Mouse (Mus musculus): ENCODE results near the gene Trim54.

Trim54 gene

GRCm38 (mm10) chr5:31093151-31094041 lies 23.1 kb upstream of the Trim54 start:
- POLR2A ChIA-PET = interaction anchor here in 3 of 4 experiments (0.6 to 7.6 kb wide), 27 partner anchors 9 to 204 kb away, joined by 3 to 63 read pairs (median 4); partner anchors contain the start of genes Atraid (in 2 of the 3), Slc5a6 (in 2 of the 3), Trim54 (in 2 of the 3) and Dnajc5g (in 1 of the 3)
- CTCF ChIA-PET = interaction anchor here in 3 of 4 experiments (0.6 to 1.0 kb wide), 9 partner anchors 9 to 1058 kb away, joined by 3 to 6 read pairs (median 3); partner anchors contain the start of genes Dnajc5g (in 1 of the 3) and Slc30a3 (in 1 of the 3)

DNA sequence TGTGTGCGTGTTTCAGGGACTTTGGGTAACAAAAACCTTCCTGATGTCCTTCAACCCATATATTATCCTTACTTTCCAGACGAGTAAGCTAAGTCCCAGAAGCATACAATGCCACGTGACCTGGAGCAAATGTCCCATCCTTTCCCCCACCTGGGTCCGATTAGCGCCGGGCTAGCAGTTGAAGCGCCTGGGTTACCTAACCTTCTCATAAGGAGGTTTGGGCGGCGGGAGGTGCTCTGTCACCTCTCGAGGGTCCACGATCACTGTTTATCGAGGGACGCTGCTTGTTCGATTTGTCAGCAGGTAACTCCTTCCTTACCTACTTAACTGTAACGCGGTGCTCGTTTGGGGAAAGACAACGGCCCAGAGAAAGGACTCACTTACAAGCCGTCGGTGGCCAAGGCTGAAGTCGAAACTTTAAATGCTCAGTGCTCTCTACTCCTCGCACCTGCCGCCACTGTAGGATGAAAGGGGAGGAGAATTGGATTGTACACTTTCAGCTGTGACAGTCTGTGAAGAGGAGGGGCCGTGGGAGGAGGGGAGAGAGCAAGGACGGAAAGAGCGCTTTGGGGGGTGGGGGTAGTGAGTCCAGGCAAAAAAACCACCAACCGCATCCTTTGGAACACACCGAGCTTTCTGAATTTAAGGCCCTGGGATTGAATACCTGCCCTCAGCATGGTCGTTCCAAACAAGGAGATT lies 22.3 kb upstream of the Trim54 start:
- ChIA-PET POLR2A (interaction anchor here in 3 of 4 experiments (0.6 to 7.6 kb wide), 29 partner anchors 10 to 139 kb away, joined by 3 to 63 read pairs (median 7); partner anchors contain the start of genes Trim54 (in 3 of the 3), Atraid (in 2 of the 3), Dnajc5g (in 2 of the 3) and Slc30a3 (in 2 of the 3)), CTCF (interaction anchor here (0.5 to 2.6 kb wide), 10 partner anchors 13 to 494 kb away, joined by 3 to 20 read pairs (median 4); partner anchors contain the start of gene Trim54 (in 2 of the 4))

GRCm38 (mm10) chr5:31094799-31095691 lies 21.5 kb upstream of the Trim54 start:
- CTCF ChIA-PET = interaction anchor here (0.5 to 2.6 kb wide), 15 partner anchors 13 to 493 kb away, joined by 3 to 20 read pairs (median 4); partner anchors contain the start of genes Atraid (in 2 of the 4), Slc5a6 (in 2 of the 4), Trim54 (in 2 of the 4) and Slc30a3 (in 1 of the 4)
- POLR2A ChIA-PET = interaction anchor here in 3 of 4 experiments (0.7 to 7.6 kb wide), 39 partner anchors 8 to 384 kb away, joined by 3 to 63 read pairs (median 4); partner anchors contain the start of genes Atraid (in 3 of the 3), Slc5a6 (in 3 of the 3), Trim54 (in 3 of the 3) and Cad (in 2 of the 3)

GRCm38 (mm10) chr5:31095711-31096480 lies 20.6 kb upstream of the Trim54 start:
- ChIA-PET CTCF (interaction anchor here in 3 of 4 experiments (0.6 to 2.6 kb wide), 10 partner anchors 12 to 354 kb away, joined by 3 to 20 read pairs (median 4); partner anchors contain the start of genes Atraid (in 1 of the 3), Slc30a3 (in 1 of the 3), Slc5a6 (in 1 of the 3) and Trim54 (in 1 of the 3)), POLR2A (interaction anchor here (0.5 to 7.6 kb wide), 37 partner anchors 9 to 384 kb away, joined by 3 to 63 read pairs (median 4); partner anchors contain the start of genes Atraid (in 3 of the 4), Slc5a6 (in 3 of the 4), Trim54 (in 3 of the 4) and Cad (in 2 of the 4))

DNA sequence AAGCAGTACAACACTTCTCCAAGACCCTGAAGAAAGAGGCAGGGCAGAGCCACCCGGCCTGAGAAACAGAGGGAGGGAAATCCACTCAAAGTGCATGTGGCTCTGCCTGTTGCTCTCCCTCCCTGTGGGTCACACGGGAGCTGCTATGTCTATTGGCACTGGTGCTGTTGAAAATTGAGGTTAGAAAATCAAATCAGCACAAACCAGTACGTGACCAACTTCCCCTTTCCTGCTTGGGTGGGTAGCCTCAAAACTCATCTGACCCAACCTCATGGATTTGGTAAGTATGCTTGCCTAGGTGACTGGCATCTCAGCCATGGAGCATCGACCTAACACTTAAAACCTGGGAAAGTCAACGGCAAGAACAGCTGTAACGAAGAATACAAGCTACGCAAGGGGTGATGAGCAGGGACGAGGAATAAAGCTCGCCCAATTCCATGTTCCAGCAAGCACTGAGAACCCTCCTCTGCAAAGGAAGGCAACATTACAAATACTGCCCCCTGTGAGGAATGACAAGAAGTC lies 10.6 kb upstream of the Trim54 start, which contains the start of gene Dnajc5g:
TSS of gene Dnajc5g (plus strand) at position 472 of the 522 bp plus-strand sequence.
- CTCF ChIA-PET = interaction anchor here in 2 of 4 experiments (0.6 to 1.8 kb wide), 5 partner anchors 11 to 106 kb away, joined by 3 to 7 read pairs (median 4); partner anchors contain the start of gene Trim54 (in 1 of the 2)
- POLR2A ChIA-PET = interaction anchor here in 3 of 4 experiments (1.1 to 6.0 kb wide), 9 partner anchors 11 to 156 kb away, joined by 3 to 53 read pairs (median 5); partner anchors contain the start of gene Trim54 (in 2 of the 3)

- POLR2A ChIA-PET = interaction anchor here in 3 of 4 experiments (0.6 to 2.3 kb wide), 16 partner anchors 9 to 466 kb away, joined by 3 to 19 read pairs (median 4); partner anchors contain the start of genes Trim54 (in 3 of the 3), Atraid (in 1 of the 3) and Slc5a6 (in 1 of the 3)
- CTCF ChIA-PET = interaction anchor here in 1 of 4 experiments (0.7 to 1.2 kb wide), 3 partner anchors 9 to 15 kb away, joined by 3 read pairs; partner anchors contain the start of gene Trim54
Observed at GRCm38 (mm10) chr5:31108000-31108490, 8.5 kb upstream of the Trim54 start, which contains the start of gene Slc30a3. Slc30a3 (minus strand) TSS chr5:31108237.

DNA sequence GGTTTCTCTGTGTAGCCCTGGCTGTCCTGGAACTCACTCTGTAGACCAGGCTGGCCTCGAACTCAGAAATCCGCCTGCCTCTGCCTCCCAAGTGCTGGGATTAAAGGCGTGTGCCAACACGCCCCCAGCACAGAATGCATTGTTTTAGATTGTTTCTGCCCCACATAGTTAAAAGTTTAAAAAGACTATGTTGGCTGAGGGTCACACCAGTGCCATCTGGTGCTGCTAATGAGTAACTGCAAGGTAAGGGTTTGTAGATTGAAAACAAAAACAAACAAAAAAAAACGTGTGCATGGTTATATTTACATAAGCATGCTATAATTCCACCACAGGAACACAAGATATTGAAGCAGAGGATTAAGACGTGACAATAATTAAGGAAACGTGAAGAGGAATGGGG lies 5.7 kb upstream of the Trim54 start:
- CTCF ChIA-PET = interaction anchor here in 1 of 4 experiments (0.7 kb wide), 1 partner anchor 398 kb away, joined by 3 read pairs; no protein-coding TSS in a partner anchor
- POLR2A ChIA-PET = interaction anchor here in 1 of 4 experiments (1.7 to 2.2 kb wide), 2 partner anchors 41 to 62 kb away, joined by 3 to 9 read pairs; partner anchors contain the start of genes Atraid and Slc5a6

DNA sequence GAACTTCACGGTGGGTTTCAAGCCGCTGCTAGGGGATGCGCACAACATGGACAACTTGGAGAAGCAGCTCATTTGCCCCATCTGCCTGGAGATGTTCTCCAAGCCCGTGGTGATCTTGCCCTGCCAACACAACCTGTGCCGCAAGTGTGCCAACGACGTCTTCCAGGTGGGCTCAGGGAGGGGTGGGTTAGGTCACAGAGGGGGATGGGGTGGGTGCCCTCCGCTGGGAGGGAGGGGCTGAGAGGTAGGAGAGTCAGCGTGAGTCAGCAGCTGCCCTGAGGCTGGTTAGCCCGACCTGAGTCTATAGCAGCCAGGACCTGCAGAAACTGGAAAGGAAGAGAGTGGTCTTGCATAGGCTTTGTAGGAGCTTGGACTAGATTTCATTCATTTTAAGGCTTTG lies 400 bp downstream of the Trim54 start:
- ChIA-PET POLR2A (interaction anchor here (0.6 to 8.6 kb wide), 75 partner anchors 8 to 1902 kb away, joined by 3 to 97 read pairs (median 5); partner anchors contain the start of genes Atraid (in 3 of the 4), Slc30a3 (in 3 of the 4), Slc5a6 (in 3 of the 4) and Ucn (in 3 of the 4)), CTCF (interaction anchor here (0.6 to 2.6 kb wide), 13 partner anchors 8 to 321 kb away, joined by 3 to 14 read pairs (median 3); partner anchors contain the start of genes Dnajc5g (in 1 of the 4) and Slc30a3 (in 1 of the 4))

GRCm38 (mm10) chr5:31121111-31121510 lies 4.6 kb downstream of the Trim54 start:
- CTCF ChIA-PET = no interaction called here
- POLR2A ChIA-PET = interaction anchor here in 1 of 4 experiments (8.6 kb wide), 1 partner anchor 17 kb away, joined by 97 read pairs; the partner anchor contains the start of gene Ucn

- CTCF ChIA-PET = interaction anchor here in 2 of 4 experiments (0.6 to 0.7 kb wide), 2 partner anchors 17 to 125 kb away, joined by 3 to 4 read pairs; no protein-coding TSS in a partner anchor
Observed at GRCm38 (mm10) chr5:31123481-31123880, 7.0 kb downstream of the Trim54 start.

GRCm38 (mm10) chr5:31126050-31126449 lies 9.5 kb downstream of the Trim54 start:
- ChIA-PET CTCF (interaction anchor here (0.6 to 2.8 kb wide), 46 partner anchors 9 to 613 kb away, joined by 3 to 22 read pairs (median 4); partner anchors contain the start of genes Trim54 (in 3 of the 4), Atraid (in 1 of the 4), Gm29609 (in 1 of the 4) and Gtf3c2 (in 1 of the 4)), POLR2A (interaction anchor here (0.6 to 3.8 kb wide), 19 partner anchors 8 to 1515 kb away, joined by 3 to 30 read pairs (median 4); partner anchors contain the start of genes Trim54 (in 3 of the 4), Atraid (in 2 of the 4), Slc5a6 (in 2 of the 4) and Gm29609 (in 1 of the 4))

More at GRCm38 (mm10) chr5:31123481-31123880, 7.0 kb downstream of the Trim54 start:
- POLR2A ChIA-PET = interaction anchor here in 2 of 4 experiments (0.7 to 8.6 kb wide), 10 partner anchors 9 to 95 kb away, joined by 3 to 97 read pairs (median 4); partner anchors contain the start of genes Atraid (in 1 of the 2), Dnajc5g (in 1 of the 2), Slc5a6 (in 1 of the 2) and Ucn (in 1 of the 2)

DNA sequence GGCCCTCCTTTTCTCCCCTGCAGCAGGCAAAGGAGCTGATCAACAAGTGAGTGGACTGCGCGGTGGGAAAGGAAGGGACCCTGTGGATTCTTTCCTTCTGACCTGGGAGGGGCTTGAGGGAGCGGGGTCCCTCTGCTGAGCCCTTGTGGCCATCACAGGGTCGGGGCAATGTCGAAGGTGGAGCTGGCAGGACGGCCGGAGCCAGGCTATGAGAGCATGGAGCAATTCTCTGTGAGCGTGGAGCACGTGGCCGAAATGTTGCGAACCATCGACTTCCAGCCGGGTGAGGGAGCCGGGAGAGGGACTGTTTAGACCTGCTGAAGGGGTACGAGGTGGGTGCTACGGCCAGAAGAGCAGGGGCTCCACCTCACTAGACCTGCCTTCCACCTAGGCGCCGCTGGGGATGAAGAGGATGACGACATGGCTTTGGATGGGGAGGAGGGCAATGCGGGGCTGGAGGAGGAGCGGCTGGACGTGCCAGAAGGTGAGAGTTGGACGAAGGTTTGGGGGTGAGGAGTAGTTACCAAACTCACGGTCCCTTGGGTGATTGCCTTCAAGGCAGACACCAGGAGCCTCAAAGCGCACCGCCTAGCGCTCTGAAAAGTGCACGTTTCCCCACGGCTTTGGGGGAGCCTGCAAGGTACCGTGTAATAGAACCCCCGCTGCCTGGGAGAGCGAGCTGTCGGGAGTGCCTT lies 20.4 kb downstream of the Trim54 start:
- POLR2A ChIA-PET = interaction anchor here in 3 of 4 experiments (0.6 to 9.1 kb wide), 41 partner anchors 8 to 1560 kb away, joined by 3 to 97 read pairs (median 4); partner anchors contain the start of genes Gm29609 (in 3 of the 3), Gtf3c2 (in 3 of the 3), Atraid (in 2 of the 3) and Mpv17 (in 2 of the 3)
- CTCF ChIA-PET = interaction anchor here (0.6 to 2.9 kb wide), 15 partner anchors 8 to 1022 kb away, joined by 3 to 17 read pairs (median 3); no protein-coding TSS in a partner anchor

- POLR2A ChIA-PET = interaction anchor here (0.5 to 9.1 kb wide), 43 partner anchors 9 to 1561 kb away, joined by 3 to 97 read pairs (median 4); partner anchors contain the start of genes Gm29609 (in 3 of the 4), Gtf3c2 (in 3 of the 4), Atraid (in 2 of the 4) and Mpv17 (in 2 of the 4)
- CTCF ChIA-PET = interaction anchor here in 3 of 4 experiments (0.6 to 2.9 kb wide), 10 partner anchors 9 to 477 kb away, joined by 3 to 17 read pairs (median 3); no protein-coding TSS in a partner anchor
Observed at GRCm38 (mm10) chr5:31137658-31138057, 21.1 kb downstream of the Trim54 start.

All from embryonic stem cell, embryonic (primary cell).